Mouse (Mus musculus) myocyte (in vitro differentiated cells): ENCODE data around the gene Strip1.

Source experiments
- CEBPB ChIP-seq: IDR thresholded peaks from 2 replicates; pipeline ENCODE4 v1.6.1; 2011; ENCODE audit warnings: mild to moderate bottlenecking, moderate library complexity; ENCODE audit not compliant: poor library complexity, insufficient read depth, severe bottlenecking
- E2F4 ChIP-seq: IDR thresholded peaks from one replicate; pipeline ENCODE4 v1.6.1; 2011; ENCODE audit warnings: mild to moderate bottlenecking, control low read depth, moderate library complexity; ENCODE audit not compliant: insufficient read depth
- MAX ChIP-seq: IDR thresholded peaks from one replicate; pipeline ENCODE4 v1.6.1; 2011; ENCODE audit warnings: low read depth, mild to moderate bottlenecking, control low read depth
- MYOD1 ChIP-seq, 3 experiments: IDR thresholded peaks; one replicate each; pipeline ENCODE4 v1.6.1; 2011; ENCODE audit warnings: control low read depth in 2 of 3, low read depth in 2 of 3, mild to moderate bottlenecking in 2 of 3, moderate library complexity in 1 of 3; ENCODE audit not compliant: insufficient read length in 2 of 3, control insufficient read depth in 1 of 3
- MYOG ChIP-seq, 3 experiments: IDR thresholded peaks; one replicate each; pipeline ENCODE4 v1.6.1; 2011; ENCODE audit warnings: control low read depth in 2 of 3, low read depth in 2 of 3, mild to moderate bottlenecking in 2 of 3; ENCODE audit not compliant: insufficient read length in 2 of 3, control insufficient read depth in 1 of 3, insufficient read depth in 1 of 3
- POLR2A ChIP-seq: IDR thresholded peaks from one replicate; pipeline ENCODE4 v1.6.1; 2011; ENCODE audit warnings: low read depth, mild to moderate bottlenecking, control low read depth, moderate library complexity; ENCODE audit not compliant: insufficient read length
- POLR2AphosphoS2 ChIP-seq: IDR thresholded peaks from one replicate; pipeline ENCODE4 v1.6.1; 2011; ENCODE audit warnings: low read depth, control low read depth; ENCODE audit not compliant: insufficient read length
- TCF12 ChIP-seq: IDR thresholded peaks from one replicate; pipeline ENCODE4 v1.6.1; 2011; ENCODE audit warnings: mild to moderate bottlenecking, control low read depth; ENCODE audit not compliant: poor library complexity, insufficient read depth, severe bottlenecking
- USF1 ChIP-seq: IDR thresholded peaks from one replicate; pipeline ENCODE4 v1.6.1; 2011; ENCODE audit warnings: low read depth, mild to moderate bottlenecking, control low read depth, moderate library complexity

GRCm38 (mm10) chr3:107600127-107600526 is 31.4 kb downstream of the Strip1 start:
- TF ChIP-seq MAX: no peak
- TF ChIP-seq USF1: no peak
- TF ChIP-seq MYOG (IDR thresholded peaks at IDR 0.05; ENCODE audit: control insufficient read depth in 1 of 3, insufficient read depth in 1 of 3, insufficient read length in 2 of 3, low read depth in 2 of 3): no peak
- TF ChIP-seq POLR2A: no peak
- no peak for TF ChIP-seq E2F4
- no peak for TF ChIP-seq TCF12
- no peak for TF ChIP-seq POLR2AphosphoS2
- TF ChIP-seq CEBPB: no peak
- no peak for TF ChIP-seq MYOD1 (IDR thresholded peaks at IDR 0.05; ENCODE audit: control insufficient read depth in 1 of 3, insufficient read length in 2 of 3, low read depth in 2 of 3)
